Mouse (Mus musculus) left cerebral cortex, adult 8-10 months (tissue): ENCODE measurements around the gene Zfp865. TPM values are rescaled to one million over a fixed set of nuclear protein-coding genes. Genes with fewer than 3 reads are reported as not detected.
"Not testable (repeated sequence)": the region's sequence is repeated elsewhere in the genome, so short reads cannot be mapped to it uniquely, and the experiment has no call there.

Source experiments
- DNase-seq, 2 experiments: peaks; one replicate each; pipeline ENCODE4 v3.0.0; 2022; ENCODE audit warnings: low spot score in 2 of 2
- total RNA-seq, 4 experiments: library from RNA; stranded (reverse); gene quantifications; 2 replicates each; pipeline ENCODE4 v1.2.4; 2022

The Zfp865 gene
- total RNA-seq = 10 to 100 TPM; 33.5 to 38.8 (median 35.8) TPM

- DNase-seq = peak; percentile 98 to 99
These were observed at the start of gene Zfp865, which contains the start of gene Ccdc106 for GRCm38 (mm10) chr7:5020000-5020681. Gene Zfp865 (plus strand): TSS chr7:5020376. Gene Ccdc106 (plus strand): TSS chr7:5020553.

GRCm38 (mm10) chr7:4971068-4971467, 49.1 kb upstream of the Zfp865 start, which contains the start of gene Sbk3:
Gene Sbk3 (minus strand): TSS chr7:4971168.
- DNase-seq = no peak

DNA sequence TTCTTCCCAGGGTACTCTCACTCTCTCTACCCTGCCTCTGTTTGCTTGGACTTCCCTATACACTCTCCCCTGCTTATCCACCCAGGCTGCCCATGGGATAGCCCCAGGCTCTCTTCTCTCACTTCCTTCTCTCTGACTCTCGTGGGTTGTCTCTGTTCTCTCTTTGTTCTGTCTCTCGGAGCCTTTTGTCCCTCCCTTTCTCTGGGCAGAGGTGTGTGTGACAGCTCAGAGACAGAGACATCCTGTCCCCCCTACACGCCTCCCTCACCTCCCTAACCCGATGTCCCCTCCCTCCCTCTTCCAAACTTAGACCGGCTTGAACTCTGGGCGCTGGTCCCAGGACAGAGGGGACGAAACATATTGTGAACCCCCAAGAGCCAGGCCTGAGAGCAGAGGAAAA, 48.5 kb upstream of the Zfp865 start:
- no peak for DNase-seq

GRCm38 (mm10) chr7:4972321-4973047, 47.7 kb upstream of the Zfp865 start:
- DNase-seq = no peak

DNA sequence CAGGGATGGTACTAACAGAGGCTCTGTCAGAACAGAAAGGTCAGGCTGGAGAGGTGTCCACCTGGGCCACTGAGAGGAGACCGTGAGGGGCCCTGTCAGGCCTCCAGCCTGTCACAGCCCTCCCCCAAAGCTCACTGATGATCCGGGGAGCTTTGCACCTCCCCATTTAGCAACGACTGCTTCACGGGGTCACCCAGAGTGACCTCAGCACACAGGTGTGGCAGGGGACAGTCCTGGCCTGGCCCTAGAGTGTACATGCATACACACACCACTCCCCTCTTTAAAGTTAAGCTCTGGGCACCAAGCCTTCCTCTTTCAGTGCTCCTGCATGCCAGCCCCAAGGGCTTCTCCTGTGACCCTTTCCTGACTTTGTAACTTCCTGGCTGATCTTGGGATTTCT, 44.7 kb upstream of the Zfp865 start:
- DNase-seq = no peak

- DNase-seq = no peak
These were observed 43.3 kb upstream of the Zfp865 start for GRCm38 (mm10) chr7:4976832-4977231.

DNA sequence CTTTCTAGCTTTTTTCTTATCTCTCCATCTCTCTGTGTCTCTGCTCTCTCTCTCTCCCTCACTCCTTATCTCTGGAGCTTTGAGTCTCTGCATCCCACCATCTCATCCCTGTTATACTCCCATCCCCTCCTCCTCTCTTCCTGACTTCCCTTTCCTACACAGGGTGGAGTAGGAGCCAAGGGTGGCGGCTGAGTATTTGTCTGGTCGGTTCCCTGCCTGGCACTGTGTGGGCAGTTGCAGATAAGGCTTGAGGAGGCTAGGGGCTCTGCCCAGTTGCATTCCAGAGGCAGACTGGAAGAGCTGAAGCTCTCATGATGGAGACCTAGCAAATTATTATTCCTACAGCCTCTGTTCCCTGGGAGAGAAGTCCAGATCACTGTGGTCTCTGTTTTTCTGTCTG, 31.9 kb upstream of the Zfp865 start:
- DNase-seq = no peak

- DNase-seq = peak in 1 of 2 experiments; percentile 23
These were observed 26.7 kb upstream of the Zfp865 start for GRCm38 (mm10) chr7:4993347-4993998.

DNA sequence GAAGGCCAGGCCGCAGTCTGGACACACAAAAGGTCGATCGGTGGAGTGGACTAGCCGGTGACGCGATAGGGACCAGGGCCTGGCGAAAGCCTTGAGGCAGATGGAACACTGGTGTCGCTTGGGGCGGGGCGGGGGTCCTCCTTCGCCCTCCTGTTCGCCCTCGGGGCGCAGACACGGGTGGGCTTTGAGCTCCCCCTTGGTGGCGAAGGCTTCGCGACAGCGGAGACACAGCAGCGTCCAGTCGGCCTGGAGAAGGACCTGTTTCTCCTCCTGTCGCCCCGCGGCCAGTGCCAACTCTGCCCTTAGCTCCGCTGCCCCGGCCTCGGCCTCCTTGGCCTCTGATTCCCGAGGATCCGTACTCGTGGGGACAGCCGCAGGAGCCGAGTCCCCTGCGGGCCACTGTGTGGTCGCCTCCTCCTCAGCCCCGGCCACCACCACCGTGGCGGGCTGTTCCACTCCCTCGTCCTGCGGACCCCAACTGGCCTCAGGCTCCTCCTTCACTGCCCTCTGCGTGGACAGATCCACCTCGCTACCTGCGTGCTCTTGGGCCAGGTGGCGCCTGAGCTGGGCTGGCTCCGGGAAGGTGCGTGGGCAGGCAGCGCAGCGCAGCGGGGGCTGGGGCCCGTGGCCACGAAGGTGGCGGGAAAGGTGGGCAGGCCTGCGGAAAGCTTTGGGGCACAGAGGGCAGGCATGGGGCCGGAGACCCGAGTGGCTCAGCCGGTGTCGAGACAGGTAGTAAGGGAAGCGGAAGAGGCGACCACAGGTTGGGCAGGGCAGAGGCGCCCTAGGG, 26.0 kb upstream of the Zfp865 start:
- DNase-seq = peak in 1 of 2 experiments; percentile 12

DNA sequence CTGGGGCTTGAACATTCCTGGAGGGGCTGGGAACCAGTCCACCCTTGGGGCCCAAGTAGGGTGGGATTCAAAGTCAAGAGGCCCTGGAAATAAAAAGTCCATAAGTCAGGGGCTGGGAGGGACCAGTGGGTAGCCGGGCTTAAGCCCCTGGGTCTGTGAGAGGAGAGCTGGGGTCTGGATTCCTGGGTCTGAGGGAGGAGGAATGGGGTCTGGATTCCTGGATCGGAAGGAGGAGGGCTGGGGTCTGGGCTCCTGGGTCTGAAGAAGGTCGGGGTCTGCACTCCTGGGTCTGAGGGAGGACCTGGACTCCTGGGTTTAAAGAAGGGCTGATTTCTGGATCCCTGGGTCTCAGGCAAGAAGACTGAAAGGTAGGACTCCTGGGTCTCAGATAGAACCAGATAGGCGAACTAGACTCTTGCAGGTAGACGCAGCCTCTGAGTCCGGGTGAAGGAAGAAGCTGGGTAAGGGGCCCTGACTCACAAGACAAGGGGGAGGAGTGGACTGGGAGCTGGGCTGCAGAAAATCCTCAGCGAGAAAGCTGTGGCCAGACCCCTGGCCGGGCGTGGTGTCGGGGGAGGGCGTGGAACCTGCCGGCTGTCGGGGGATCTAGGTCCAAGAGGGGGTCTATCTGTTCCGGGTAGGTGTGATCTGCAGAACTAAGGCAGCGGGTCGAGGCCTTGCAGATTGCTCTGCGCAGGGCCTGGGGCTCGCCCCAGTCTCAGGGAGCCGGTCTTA, 24.7 kb upstream of the Zfp865 start:
- peak in 1 of 2 experiments; percentile 21 for DNase-seq

DNA sequence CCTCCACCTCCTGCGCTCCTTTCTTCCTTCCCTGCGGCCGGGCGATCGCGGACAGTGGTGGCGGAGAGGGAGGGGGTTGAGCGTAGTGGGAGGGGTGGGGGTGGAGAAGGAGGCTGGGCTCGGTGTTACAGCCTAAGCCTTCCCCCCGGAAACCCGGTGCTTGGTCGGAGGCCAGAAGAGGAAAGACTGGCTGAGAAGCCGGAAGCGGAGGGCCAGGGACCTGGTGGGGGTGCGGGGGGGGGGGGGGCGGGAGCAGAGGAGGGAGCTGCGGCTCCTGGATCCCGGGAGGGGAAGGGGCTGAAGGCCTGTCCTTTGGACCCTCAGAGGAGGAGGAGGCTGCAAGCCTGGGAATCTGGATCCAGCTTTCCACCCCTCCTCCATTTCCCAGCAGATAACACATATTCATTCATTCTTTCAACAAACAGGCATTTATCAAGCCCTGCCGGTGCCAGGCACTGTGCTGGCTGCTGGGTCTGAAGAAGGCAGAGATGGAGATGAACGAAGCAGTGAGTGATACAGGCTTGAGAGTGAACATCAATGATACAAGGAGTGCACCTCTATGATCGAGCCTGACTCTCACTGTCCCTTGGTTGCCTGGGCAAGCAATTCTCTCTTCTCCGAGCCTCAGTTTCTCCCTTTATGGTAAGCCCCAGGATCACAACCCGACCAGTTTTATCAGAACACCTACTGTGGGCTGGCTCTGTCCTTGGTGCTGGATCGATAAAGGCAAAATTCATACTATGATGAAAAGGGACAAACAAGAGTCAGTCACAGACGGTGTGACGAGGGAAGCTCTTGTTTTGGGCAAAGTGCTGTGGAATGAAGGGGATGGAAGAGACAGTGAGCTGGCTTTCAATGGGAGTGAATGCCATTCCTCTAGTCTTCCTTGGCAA, 23.9 kb upstream of the Zfp865 start, which contains the start of gene Zfp579:
Zfp579 (minus strand) TSS at position 156 of the 893 bp plus-strand sequence.
- peak; percentile 82 to 92 for DNase-seq

DNA sequence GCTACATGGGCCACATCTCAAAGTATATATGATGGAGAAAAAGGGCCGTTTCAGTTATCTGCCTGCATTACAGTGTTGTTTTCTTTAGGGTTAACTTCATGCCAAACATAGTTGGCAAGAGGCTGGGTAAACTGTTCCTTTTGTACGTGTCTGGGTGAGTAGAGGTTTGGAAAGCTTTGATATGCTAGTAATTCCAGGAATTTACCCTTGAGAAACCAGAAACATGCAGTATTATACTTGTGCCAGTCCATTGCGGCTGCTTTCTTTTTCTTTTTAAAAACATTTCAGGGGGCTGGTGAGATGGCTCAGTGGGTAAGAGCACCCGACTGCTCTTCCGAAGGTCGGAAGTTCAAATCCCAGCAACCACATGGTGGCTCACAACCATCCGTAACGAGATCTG, 23.2 kb upstream of the Zfp865 start:
- no peak for DNase-seq

DNA sequence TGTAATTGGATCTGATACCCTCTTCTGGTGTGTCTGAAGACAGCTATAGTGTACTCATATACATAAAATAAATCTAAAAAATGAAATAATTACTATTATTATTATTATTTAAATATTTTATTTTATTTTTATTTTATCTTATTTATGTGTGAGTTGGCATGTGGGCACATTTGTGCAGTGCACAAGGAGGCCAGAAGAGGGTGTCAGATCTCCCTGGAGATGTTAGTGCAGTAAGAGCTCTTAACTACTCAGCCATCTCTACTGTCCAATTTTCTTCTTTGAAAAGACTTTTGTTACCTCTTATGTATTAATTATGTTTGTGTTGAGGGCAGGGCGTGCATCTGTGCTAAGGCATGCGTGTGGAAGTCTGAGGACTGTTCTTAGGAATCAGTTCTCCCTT, 20.3 kb upstream of the Zfp865 start:
- DNase-seq = no peak

DNA sequence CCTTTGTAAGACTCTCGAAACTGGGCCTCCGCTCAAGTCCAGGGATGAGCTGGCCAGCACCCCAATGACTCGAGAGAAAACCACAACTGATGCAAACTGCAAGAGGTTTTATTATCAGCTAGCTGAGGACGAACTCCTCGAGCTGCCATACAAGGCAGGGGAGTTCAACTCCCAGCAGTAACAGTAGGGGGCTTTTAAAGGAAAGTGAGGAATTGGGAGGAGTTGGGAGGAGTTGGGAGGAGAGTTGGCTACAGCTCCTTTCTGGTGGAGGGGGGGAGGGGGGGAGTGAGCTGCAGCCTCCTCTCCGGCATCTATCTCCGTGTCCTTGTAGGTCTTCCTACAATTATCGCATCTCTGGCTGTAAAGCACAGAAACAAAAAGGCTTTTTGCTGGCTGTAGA, 17.3 kb upstream of the Zfp865 start:
- not testable (repeated sequence) for DNase-seq

- no peak for DNase-seq
These were observed 11.9 kb upstream of the Zfp865 start for GRCm38 (mm10) chr7:5008229-5008628.

- no peak for DNase-seq
These were observed 7.3 kb upstream of the Zfp865 start for GRCm38 (mm10) chr7:5012681-5013513.

DNA sequence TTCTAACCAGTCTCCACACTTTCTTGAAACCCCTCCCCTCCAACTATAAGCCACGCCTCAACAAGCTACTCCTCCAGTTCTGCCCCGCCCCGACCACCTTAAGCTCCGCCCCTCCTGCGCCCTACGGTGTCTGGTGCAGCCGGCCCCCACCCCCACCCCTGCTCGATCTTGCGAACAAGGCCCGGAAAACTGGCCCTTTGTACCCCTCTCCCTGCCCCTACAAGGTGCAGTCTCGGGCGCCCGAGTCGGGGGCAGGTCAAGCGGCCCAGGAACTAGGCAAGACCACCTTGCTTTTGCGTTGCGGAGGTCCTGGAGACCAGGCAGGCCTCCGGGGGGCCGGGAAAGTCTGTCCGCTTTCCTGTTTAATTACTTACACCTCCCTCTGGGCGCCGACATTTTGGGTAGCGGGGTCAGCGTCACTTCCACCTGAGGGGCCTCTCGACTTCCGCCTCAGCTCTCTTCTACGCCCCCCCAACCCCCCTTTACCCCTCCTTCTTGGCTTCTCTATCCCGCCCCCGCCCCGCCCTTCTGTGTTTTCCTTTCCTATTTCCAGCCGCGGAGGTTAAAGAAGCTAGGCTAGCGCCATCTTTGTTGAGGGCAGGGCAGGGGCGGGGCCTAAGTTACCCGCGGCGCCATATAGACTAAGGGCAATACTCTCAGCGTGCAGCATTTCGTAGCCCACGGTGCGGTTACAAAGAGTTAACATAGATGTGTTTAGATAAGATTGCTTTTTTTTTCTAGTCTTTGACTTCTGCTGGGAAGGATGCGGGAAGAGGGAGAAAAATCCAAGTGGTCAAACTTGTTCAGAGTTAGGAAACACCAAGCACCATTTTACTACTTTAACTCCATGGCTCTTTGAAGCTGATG, 5.7 kb upstream of the Zfp865 start, which contains the start of the genes Zfp524 and Fiz1:
Zfp524 (plus strand) TSS at position 165 of the 867 bp plus-strand sequence.
Fiz1 (minus strand) TSS at position 447 of the 867 bp plus-strand sequence.
- DNase-seq = peak; percentile 95 to 96
